Mouse (Mus musculus) heart, postnatal 36 days (tissue): Measurements from ENCODE around the gene 4930480E11Rik. TPM values are rescaled to one million over a fixed set of nuclear protein-coding genes. Genes with fewer than 3 reads are reported as not detected.
"Not testable (repeated sequence)": the region's sequence is repeated elsewhere in the genome, so short reads cannot be mapped to it uniquely, and the experiment has no call there.

Source experiments
- DNase-seq, 2 experiments: peaks; one replicate each; pipeline ENCODE4 v3.0.0; 2021 to 2022
- intact Hi-C: fragments of 180-260 bp; cut with DNase I; formaldehyde crosslinking; loops from one replicate; pipeline ENCODE4 v1.15.1; 2025
- total RNA-seq, 2 experiments: library from RNA; stranded (reverse); gene quantifications; 2 replicates each; pipeline ENCODE4 v1.2.3; 2021

Gene 4930480E11Rik
- total RNA-seq = not detected

- intact Hi-C loops = no loop called here
- no peak for DNase-seq
Observed at GRCm38 (mm10) chrX:78369343-78369742, at the start of gene 4930480E11Rik. Gene 4930480E11Rik (plus strand): TSS chrX:78369643.

DNA sequence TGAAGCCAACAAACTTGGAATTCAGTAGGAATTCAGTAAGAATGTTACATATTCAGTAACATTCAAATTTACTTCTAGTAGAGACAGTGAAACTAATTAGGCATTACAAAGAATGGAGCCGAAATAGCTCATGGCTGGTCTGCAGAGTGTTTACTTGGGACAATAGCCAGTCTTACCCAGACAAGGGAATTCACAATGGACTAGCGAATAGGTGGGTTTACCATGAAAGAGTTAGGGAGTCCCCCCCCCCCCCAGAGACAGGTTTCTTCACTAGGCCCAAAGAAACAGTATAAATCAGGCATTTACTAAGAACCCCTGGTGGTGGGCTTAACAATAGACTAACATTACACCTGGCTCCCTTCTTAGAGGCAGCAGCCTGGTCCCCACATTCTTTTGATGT lies 33.9 kb downstream of the 4930480E11Rik start:
- intact Hi-C loops, DNase-seq: not testable (repeated sequence)

Other genes starting within 250 kb of the 4930480E11Rik start
- not detected for gene Gm5938, start 244.2 kb upstream of the 4930480E11Rik start, total RNA-seq
- not detected for gene Obp1b, start 182.9 kb upstream of the 4930480E11Rik start, total RNA-seq
- gene Gm14743, start 123.7 kb upstream of the 4930480E11Rik start, total RNA-seq = not detected
- gene Prrg1, start 214.3 kb downstream of the 4930480E11Rik start, total RNA-seq = 10 to 100 TPM in 1 of 2 experiments, 1 to 10 TPM in 1; 9.7 to 12.9 TPM